Mouse (Mus musculus): ENCODE measurements around the gene Alg14. TPM values are rescaled to one million over a fixed set of nuclear protein-coding genes. Genes with fewer than 3 reads are reported as not detected.

Gene Alg14
- polyA plus RNA-seq, 1 experiment from 2014 or later, result 44.8 TPM

GRCm38 (mm10) chr3:121258521-121259478, 32.8 kb upstream of the Alg14 start:
- Histone ChIP-seq H3K36me3 (ENCODE audit: control insufficient read depth, insufficient read depth, low read length) (no peaks in the 10 kb centered on the region), H3K9ac (ENCODE audit: low read depth, low read length) (no peak overlapping the region), H3K4me2 (ENCODE audit: low read length) (no peak overlapping the region; the same call in 1 of the 2 replicates), H3K27ac (ENCODE audit: low read depth, low read length) (no peak overlapping the region), H3K27me3 (replicated peaks; ENCODE audit: control insufficient read depth, insufficient read depth, low read length) (peaks cover 5% of the 10 kb centered on the region), H3K4me1 (ENCODE audit: control insufficient read depth, insufficient read depth, low read depth, low read length) (peaks cover 7% of the 10 kb centered on the region), H3K9me3 (ENCODE audit: control insufficient read depth, low read length) (no peaks in the 10 kb centered on the region), H3K4me3 (ENCODE audit: low read length) (no peak overlapping the region)
- WGBS, result 78% methylated on average over 20 of the region's 20 CpGs
- ATAC-seq, result no peak

- Histone ChIP-seq H3K9me3 (ENCODE audit: control insufficient read depth, low read length) (no peaks in the 10 kb centered on the region), H3K4me3 (ENCODE audit: low read length) (no peak overlapping the region), H3K27me3 (replicated peaks; ENCODE audit: control insufficient read depth, insufficient read depth, low read length) (peaks cover 9% of the 10 kb centered on the region), H3K4me2 (ENCODE audit: low read length) (no peak overlapping the region), H3K36me3 (ENCODE audit: control insufficient read depth, insufficient read depth, low read length) (no peaks in the 10 kb centered on the region), H3K27ac (ENCODE audit: low read depth, low read length) (no peak overlapping the region), H3K4me1 (ENCODE audit: control insufficient read depth, insufficient read depth, low read depth, low read length) (peaks cover 7% of the 10 kb centered on the region), H3K9ac (ENCODE audit: low read depth, low read length) (no peak overlapping the region)
- WGBS, result 72% methylated on average over 7 of the region's 7 CpGs
- ATAC-seq, result no peak
These were observed 31.5 kb upstream of the Alg14 start for GRCm38 (mm10) chr3:121260041-121260440.

GRCm38 (mm10) chr3:121260831-121261230, 30.7 kb upstream of the Alg14 start:
- Histone ChIP-seq H3K9ac (ENCODE audit: low read depth, low read length) (no peak overlapping the region), H3K27ac (ENCODE audit: low read depth, low read length) (no peak overlapping the region), H3K9me3 (ENCODE audit: control insufficient read depth, low read length) (no peaks in the 10 kb centered on the region), H3K4me1 (ENCODE audit: control insufficient read depth, insufficient read depth, low read depth, low read length) (peaks cover 7% of the 10 kb centered on the region), H3K4me2 (ENCODE audit: low read length) (no peak overlapping the region; the same call in 1 of the 2 replicates), H3K4me3 (ENCODE audit: low read length) (no peak overlapping the region), H3K27me3 (replicated peaks; ENCODE audit: control insufficient read depth, insufficient read depth, low read length) (peaks cover 9% of the 10 kb centered on the region), H3K36me3 (ENCODE audit: control insufficient read depth, insufficient read depth, low read length) (no peaks in the 10 kb centered on the region)
- no peak for ATAC-seq
- 70% methylated on average over 1 of the region's 1 CpGs for WGBS

GRCm38 (mm10) chr3:121261251-121261650, 30.3 kb upstream of the Alg14 start:
- H3K4me3 ChIP-seq (ENCODE audit: low read length), result no peak overlapping the region
- H3K9me3 ChIP-seq (ENCODE audit: control insufficient read depth, low read length), result no peaks in the 10 kb centered on the region
- H3K4me1 ChIP-seq (ENCODE audit: control insufficient read depth, insufficient read depth, low read depth, low read length), result peaks cover 7% of the 10 kb centered on the region
- H3K36me3 ChIP-seq (ENCODE audit: control insufficient read depth, insufficient read depth, low read length), result no peaks in the 10 kb centered on the region
- H3K27me3 ChIP-seq (replicated peaks; ENCODE audit: control insufficient read depth, insufficient read depth, low read length), result peaks cover 9% of the 10 kb centered on the region
- no peak overlapping the region for H3K27ac ChIP-seq (ENCODE audit: low read depth, low read length)
- no peak for ATAC-seq
- no peak overlapping the region; the same call in 1 of the 2 replicates for H3K4me2 ChIP-seq (ENCODE audit: low read length)
- no peak overlapping the region for H3K9ac ChIP-seq (ENCODE audit: low read depth, low read length)
- WGBS, result 74% methylated on average over 7 of the region's 7 CpGs

- WGBS, result 10% methylated on average over 21 of the region's 21 CpGs
- Histone ChIP-seq H3K9me3 (ENCODE audit: control insufficient read depth, low read length) (no peaks in the 10 kb centered on the region), H3K27me3 (replicated peaks; ENCODE audit: control insufficient read depth, insufficient read depth, low read length) (peaks cover 9% of the 10 kb centered on the region), H3K9ac (ENCODE audit: low read depth, low read length) (peak overlapping the region; percentile 87), H3K4me3 (ENCODE audit: low read length) (peak overlapping the region; percentile 81), H3K27ac (ENCODE audit: low read depth, low read length) (peak overlapping the region; percentile 78; the same call in 1 of the 2 replicates), H3K4me2 (ENCODE audit: low read length) (peak overlapping the region; percentile 74), H3K4me1 (ENCODE audit: control insufficient read depth, insufficient read depth, low read depth, low read length) (peaks cover 7% of the 10 kb centered on the region), H3K36me3 (ENCODE audit: control insufficient read depth, insufficient read depth, low read length) (no peaks in the 10 kb centered on the region)
- no peak; the same call in 1 of the 2 replicates for ATAC-seq
These were observed 29.5 kb upstream of the Alg14 start for GRCm38 (mm10) chr3:121261939-121262520.

GRCm38 (mm10) chr3:121262521-121263204, 28.9 kb upstream of the Alg14 start:
- peak overlapping the region; percentile 78 for H3K27ac ChIP-seq (ENCODE audit: low read depth, low read length)

GRCm38 (mm10) chr3:121263205-121263548, 28.4 kb upstream of the Alg14 start:
- peak overlapping the region; percentile 87 for H3K9ac ChIP-seq (ENCODE audit: low read depth, low read length)
- peak overlapping the region; percentile 81 for H3K4me3 ChIP-seq (ENCODE audit: low read length)
- H3K9me3 ChIP-seq (ENCODE audit: control insufficient read depth, low read length), result no peaks in the 10 kb centered on the region
- 1% methylated on average over 20 of the region's 20 CpGs for WGBS
- peak; percentile 22; the same call in 1 of the 2 replicates for ATAC-seq
- H3K4me2 ChIP-seq (ENCODE audit: low read length), result peak overlapping the region; percentile 74
- H3K36me3 ChIP-seq (ENCODE audit: control insufficient read depth, insufficient read depth, low read length), result no peaks in the 10 kb centered on the region
- peaks cover 7% of the 10 kb centered on the region for H3K4me1 ChIP-seq (ENCODE audit: control insufficient read depth, insufficient read depth, low read depth, low read length)
- H3K27me3 ChIP-seq (replicated peaks; ENCODE audit: control insufficient read depth, insufficient read depth, low read length), result peaks cover 9% of the 10 kb centered on the region
- peak overlapping the region; percentile 78 for H3K27ac ChIP-seq (ENCODE audit: low read depth, low read length)

More at GRCm38 (mm10) chr3:121262521-121263204, 28.9 kb upstream of the Alg14 start:
- peaks cover 7% of the 10 kb centered on the region for H3K4me1 ChIP-seq (ENCODE audit: control insufficient read depth, insufficient read depth, low read depth, low read length)
- H3K9me3 ChIP-seq (ENCODE audit: control insufficient read depth, low read length), result no peaks in the 10 kb centered on the region
- H3K36me3 ChIP-seq (ENCODE audit: control insufficient read depth, insufficient read depth, low read length), result no peaks in the 10 kb centered on the region
- H3K9ac ChIP-seq (ENCODE audit: low read depth, low read length), result peak overlapping the region; percentile 87
- WGBS, result under 1% methylated on average over 84 of the region's 97 CpGs
- peak overlapping the region; percentile 74 for H3K4me2 ChIP-seq (ENCODE audit: low read length)
- H3K27me3 ChIP-seq (replicated peaks; ENCODE audit: control insufficient read depth, insufficient read depth, low read length), result peaks cover 9% of the 10 kb centered on the region
- peak; percentile 93 for ATAC-seq
- H3K4me3 ChIP-seq (ENCODE audit: low read length), result peak overlapping the region; percentile 81

GRCm38 (mm10) chr3:121264242-121264641, 27.3 kb upstream of the Alg14 start:
- Histone ChIP-seq H3K4me3 (ENCODE audit: low read length) (no peak overlapping the region), H3K4me1 (ENCODE audit: control insufficient read depth, insufficient read depth, low read depth, low read length) (peaks cover 7% of the 10 kb centered on the region), H3K36me3 (ENCODE audit: control insufficient read depth, insufficient read depth, low read length) (no peaks in the 10 kb centered on the region), H3K9me3 (ENCODE audit: control insufficient read depth, low read length) (no peaks in the 10 kb centered on the region), H3K9ac (ENCODE audit: low read depth, low read length) (no peak overlapping the region), H3K27me3 (replicated peaks; ENCODE audit: control insufficient read depth, insufficient read depth, low read length) (peaks cover 9% of the 10 kb centered on the region), H3K4me2 (ENCODE audit: low read length) (no peak overlapping the region), H3K27ac (ENCODE audit: low read depth, low read length) (no peak overlapping the region)
- WGBS, result 64% methylated on average over 6 of the region's 6 CpGs
- no peak for ATAC-seq
